Mouse (Mus musculus) neural tube, embryonic 11.5 days (tissue): ENCODE measurements around the gene Ung. TPM values are rescaled to one million over a fixed set of nuclear protein-coding genes. Genes with fewer than 3 reads are reported as not detected.

Experiments used
- ATAC-seq: fragments of 200-750 bp; cut with Nextera tagmentation; 2 replicates; pipeline ENCODE4 v1.8.0; 2017; ENCODE audit warnings: moderate number of reproducible peaks, mild to moderate bottlenecking, moderate TSS enrichment, moderate library complexity; ENCODE audit not compliant: insufficient read depth, low FRiP score, low TSS enrichment
- DNase-seq: peaks from one replicate; pipeline ENCODE4 v3.0.0-alpha.2; 2015; ENCODE audit warnings: low spot score
- H3K27ac ChIP-seq: fragments of 300-500 bp; sonication (generic); 2 replicates; pipeline ENCODE4 v1.5.1; 2014; ENCODE audit warnings: low read depth, mild to moderate bottlenecking, low read length
- H3K27me3 ChIP-seq: fragments of 300-500 bp; sonication (generic); 2 replicates; pipeline ENCODE4 v1.6.1; 2014; ENCODE audit warnings: mild to moderate bottlenecking, low read length, mixed read lengths; ENCODE audit not compliant: control insufficient read depth, insufficient read depth
- H3K36me3 ChIP-seq: fragments of 300-500 bp; sonication (generic); 2 replicates; pipeline ENCODE4 v1.6.1; 2014; ENCODE audit warnings: mild to moderate bottlenecking, low read length, moderate library complexity, mixed read lengths; ENCODE audit not compliant: control insufficient read depth, insufficient read depth
- H3K4me1 ChIP-seq: fragments of 300-500 bp; sonication (generic); 2 replicates; pipeline ENCODE4 v1.6.1; 2014; ENCODE audit warnings: low read length, mixed read lengths; ENCODE audit not compliant: control insufficient read depth, insufficient read depth
- H3K4me2 ChIP-seq: fragments of 300-500 bp; sonication (generic); 2 replicates; pipeline ENCODE4 v1.6.1; 2014; ENCODE audit warnings: low read depth, mild to moderate bottlenecking, moderate library complexity
- H3K4me3 ChIP-seq: fragments of 300-500 bp; sonication (generic); 2 replicates; pipeline ENCODE4 v1.5.1; 2014; ENCODE audit warnings: low read depth, low read length
- H3K9ac ChIP-seq: fragments of 300-500 bp; sonication (generic); 2 replicates; pipeline ENCODE4 v1.6.1; 2014; ENCODE audit warnings: mild to moderate bottlenecking, low read length
- H3K9me3 ChIP-seq: fragments of 300-500 bp; sonication (generic); 2 replicates; pipeline ENCODE4 v1.6.1; 2016; ENCODE audit warnings: low read length; ENCODE audit not compliant: control insufficient read depth
- WGBS: fragments of 180-500 bp; shearing (Covaris S2); extraction: QIAGEN DNeasy Blood & Tissue Kit; methylation state at CpG from one replicate; pipeline ENCODE4 v1.1.7; 2014; 5-methylcytosine and 5-hydroxymethylcytosine counted together
- polyA plus RNA-seq: library from polyadenylated mRNA; unstranded; fragments of >200 nt; fragmentation: Nextera tagmentation; extraction: Ambion mirVana; gene quantifications from 2 replicates; pipeline ENCODE4 v1.2.1, GENCODE M21; 2014

The Ung gene
- polyA plus RNA-seq, 1 experiment from 2014 or later: 28.0 TPM

- H3K4me3 ChIP-seq: no peak overlapping the region
Observed at GRCm38 (mm10) chr5:114187108-114187507, 56.9 kb downstream of the Ung start.

More at GRCm38 (mm10) chr5:114187108-114187507, 56.9 kb downstream of the Ung start:
- H3K27ac ChIP-seq: no peak overlapping the region
- ATAC-seq: no peak
- no peak for DNase-seq
- H3K36me3 ChIP-seq: no peaks in the 10 kb centered on the region
- H3K9me3 ChIP-seq: no peaks in the 10 kb centered on the region
- no peaks in the 10 kb centered on the region for H3K4me1 ChIP-seq
- 65% methylated on average over 2 of the region's 2 CpGs for WGBS
- H3K9ac ChIP-seq: no peak overlapping the region
- H3K27me3 ChIP-seq: no peaks in the 10 kb centered on the region
- no peak overlapping the region for H3K4me2 ChIP-seq

Other genes with a start within 250 kb of the Ung start
- gene Coro1c, start 221.6 kb upstream of the Ung start, polyA plus RNA-seq: 256 and 297 TPM in 2 replicates
- gene Ssh1, start 136.5 kb upstream of the Ung start, polyA plus RNA-seq: 23.9 and 24.5 TPM in 2 replicates
- not detected in 2 replicates for gene Dao, start 126.7 kb upstream of the Ung start, polyA plus RNA-seq
- gene Usp30, start 64.9 kb upstream of the Ung start, polyA plus RNA-seq: 12.7 and 14.5 TPM in 2 replicates
- 27.3 and 32.9 TPM in 2 replicates for gene Svop, start 38.8 kb upstream of the Ung start, polyA plus RNA-seq
- gene Alkbh2, start 2.2 kb upstream of the Ung start, polyA plus RNA-seq: 12.8 and 13.1 TPM in 2 replicates
- 0.82 and 1.8 TPM in 2 replicates for gene Acacb, start 16.1 kb downstream of the Ung start, polyA plus RNA-seq
- 1.7 and 1.9 TPM in 2 replicates for gene Foxn4, start 143.4 kb downstream of the Ung start, polyA plus RNA-seq
- 0.26 and 0.42 TPM in 2 replicates for gene Myo1h, start 158.8 kb downstream of the Ung start, polyA plus RNA-seq